In genomic region chrX:159256921-159257421, GRCm38 (mm10) we compare ENCODE assay signal across 8 mouse cellular contexts. TPM values are rescaled to one million over a fixed set of nuclear protein-coding genes. Genes with fewer than 3 reads are reported as not detected.
DNase-seq lines count a peak whose midpoint lies in the region; ATAC-seq and TF ChIP-seq lines count a peak whose summit lies in the region.

No protein-coding gene starts in this region.

- H3K27me3 ChIP-seq in CH12.LX (replicated peaks), result no peaks in the 10 kb centered on the region
- no peaks in the 10 kb centered on the region for H3K27me3 ChIP-seq in forebrain, embryonic 13.5 days
- no peaks in the 10 kb centered on the region for H3K27me3 ChIP-seq in heart, embryonic 16.5 days (ENCODE audit: control insufficient read depth, insufficient read depth, low read length)
- H3K27me3 ChIP-seq in neural tube, embryonic 13.5 days, result no peaks in the 10 kb centered on the region

- no peak for ATAC-seq in forebrain, embryonic 13.5 days
- ATAC-seq in heart, embryonic 16.5 days (replicated peaks; ENCODE audit: extremely low read depth, insufficient read depth, low FRiP score), result no peak
- no peak for ATAC-seq in neural tube, embryonic 13.5 days (ENCODE audit: low read depth)

- TF ChIP-seq CTCF in CH12.LX (conservative IDR thresholded peaks at IDR 0.05 in 1 of 2, IDR thresholded peaks at IDR 0.05 in 1 of 2; ENCODE audit: low read depth in 2 of 2, low read length in 2 of 2), result no peak

- no peak for TF ChIP-seq EP300 in CH12.LX (IDR thresholded peaks at IDR 0.05; ENCODE audit: low read length)

- DNase-seq in CH12.LX (ENCODE audit: extremely low read depth), result peak; percentile 46
- peak; percentile 24 for DNase-seq in kidney, postnatal 14 days
- DNase-seq in lung, adult 18-20 months, result peak; percentile 66 to 75
- peak; percentile 18 to 40 for DNase-seq in thymus, adult 18-20 months

- peak overlapping the region; percentile 82 for H3K4me2 ChIP-seq in CH12.LX (ENCODE audit: insufficient read depth, low read depth, poor library complexity, severe bottlenecking)
- peak overlapping the region; percentile 65 for H3K4me2 ChIP-seq in forebrain, embryonic 13.5 days
- peak overlapping the region; percentile 65 for H3K4me2 ChIP-seq in heart, embryonic 16.5 days (ENCODE audit: low read depth, low read length)
- peak overlapping the region; percentile 68 for H3K4me2 ChIP-seq in neural tube, embryonic 13.5 days

- no peak overlapping the region for H3K27ac ChIP-seq in CH12.LX (ENCODE audit: insufficient read depth, low read depth)
- H3K27ac ChIP-seq in brown adipose tissue, adult 24 weeks (replicated peaks; ENCODE audit: low read depth, low read length), result peak overlapping the region; percentile 80
- no peak overlapping the region for H3K27ac ChIP-seq in forebrain, embryonic 13.5 days
- H3K27ac ChIP-seq in heart, embryonic 16.5 days (ENCODE audit: low read length), result peak overlapping the region; percentile 95
- peak overlapping the region; percentile 92; the same call in 1 of the 2 replicates for H3K27ac ChIP-seq in neural tube, embryonic 13.5 days (replicated peaks)

- 25% methylated on average over 20 of the region's 20 CpGs for WGBS in forebrain, embryonic 13.5 days
- WGBS in heart, embryonic 16.5 days, result 12% methylated on average over 20 of the region's 20 CpGs
- 22% methylated on average over 20 of the region's 20 CpGs for WGBS in neural tube, embryonic 13.5 days

- in situ Hi-C loops in CH12.LX (cut with MboI; ENCODE audit: low pct_ligation_motif_present, low pct_unique_long_range_greater_than_20kb, low sequenced_read_pairs), result loop anchor here (25.0 kb wide), 1 partner anchor 195 kb away; no protein-coding TSS in a partner anchor

- peak overlapping the region; percentile 90 for H3K9ac ChIP-seq in CH12.LX (ENCODE audit: insufficient read depth, low read depth)
- H3K9ac ChIP-seq in forebrain, embryonic 13.5 days, result peak overlapping the region; percentile 78
- H3K9ac ChIP-seq in heart, embryonic 16.5 days (ENCODE audit: low read length), result peak overlapping the region; percentile 85
- H3K9ac ChIP-seq in neural tube, embryonic 13.5 days, result peak overlapping the region; percentile 81

- no peaks in the 10 kb centered on the region for H3K36me3 ChIP-seq in CH12.LX (replicated peaks in 1 of 2; ENCODE audit: control insufficient read depth in 1 of 2, insufficient read depth in 1 of 2, low read length in 1 of 2)
- no peaks in the 10 kb centered on the region for H3K36me3 ChIP-seq in forebrain, embryonic 13.5 days (ENCODE audit: poor library complexity, severe bottlenecking)
- H3K36me3 ChIP-seq in heart, embryonic 16.5 days (ENCODE audit: control insufficient read depth, insufficient read depth), result no peaks in the 10 kb centered on the region
- H3K36me3 ChIP-seq in neural tube, embryonic 13.5 days, result no peaks in the 10 kb centered on the region

- TF ChIP-seq RAD21 in CH12.LX (IDR thresholded peaks at IDR 0.05; ENCODE audit: low read depth, low read length), result no peak

- dilution Hi-C loops in CH12.LX (cut with MboI; ENCODE audit: extremely low pct_ligation_motif_present, extremely low pct_unique_long_range_greater_than_20kb, low sequenced_read_pairs), result no loop called here

- H3K9me3 ChIP-seq in CH12.LX (replicated peaks; ENCODE audit: low read length), result no peaks in the 10 kb centered on the region
- no peaks in the 10 kb centered on the region for H3K9me3 ChIP-seq in forebrain, embryonic 13.5 days (replicated peaks)
- no peaks in the 10 kb centered on the region for H3K9me3 ChIP-seq in heart, embryonic 16.5 days (replicated peaks; ENCODE audit: control insufficient read depth, low read length)
- H3K9me3 ChIP-seq in neural tube, embryonic 13.5 days, result no peaks in the 10 kb centered on the region

- no peak for TF ChIP-seq POLR2A in CH12.LX (IDR thresholded peaks at IDR 0.05; ENCODE audit: low read depth, low read length)

- H3K4me3 ChIP-seq in CH12.LX (replicated peaks in 1 of 3; ENCODE audit: low read depth in 2 of 3, low read length in 2 of 3, poor library complexity in 1 of 3), result peak overlapping the region; percentile 67 to 95 (median 69)
- H3K4me3 ChIP-seq in brown adipose tissue, adult 24 weeks (ENCODE audit: insufficient read depth, low read depth, low read length), result peak overlapping the region; percentile 92
- peak overlapping the region; percentile 63 for H3K4me3 ChIP-seq in forebrain, embryonic 13.5 days
- peak overlapping the region; percentile 80 for H3K4me3 ChIP-seq in heart, embryonic 16.5 days (ENCODE audit: low read length)
- peak overlapping the region; percentile 65 for H3K4me3 ChIP-seq in neural tube, embryonic 13.5 days

- H3K4me1 ChIP-seq in CH12.LX (ENCODE audit: control insufficient read depth in 1 of 2, insufficient read depth in 2 of 2), result peaks cover 2% of the 10 kb centered on the region in 2 experiments; a peak in 1 of 4 replicates
- H3K4me1 ChIP-seq in brown adipose tissue, adult 24 weeks (ENCODE audit: control insufficient read depth, insufficient read depth, insufficient read length, low read length), result no peaks in the 10 kb centered on the region
- no peaks in the 10 kb centered on the region for H3K4me1 ChIP-seq in forebrain, embryonic 13.5 days
- 0 out of 2 replicates have a peak, but pooled peaks cover 2% of the 10 kb centered on the region for H3K4me1 ChIP-seq in heart, embryonic 16.5 days (ENCODE audit: control insufficient read depth, insufficient read depth, low read length)
- H3K4me1 ChIP-seq in neural tube, embryonic 13.5 days (replicated peaks), result peaks cover 5% of the 10 kb centered on the region; the same call in 1 of the 2 replicates

- peaks cover 12% of the 10 kb centered on the region; the same call in 1 of the 2 replicates for H3K79me2 ChIP-seq in CH12.LX (replicated peaks; ENCODE audit: control insufficient read depth, extremely low read depth, insufficient read depth, poor library complexity, severe bottlenecking)

TF ChIP-seq in CH12.LX, 34 proteins besides CTCF, POLR2A, EP300 and RAD21:
- no peak for TF ChIP-seq ZNF384 (IDR thresholded peaks at IDR 0.05; ENCODE audit: low read depth, low read length)
- TF ChIP-seq BHLHE40 (IDR thresholded peaks at IDR 0.05; ENCODE audit: low read depth, low read length), result 0 out of 2 replicates have a peak, but pooled peaks have one; percentile 23

RNA-seq across cellular contexts. Expression of gene Rps6ka3, which starts 46.9 kb away (rescaled TPM):
- total RNA-seq in CH12.LX (2012; rRNA removed) (5.9 and 6.9 TPM in 2 replicates), CH12.LX (2014; rRNA removed) (16.7 and 20.9 TPM in 2 replicates)
- polyA plus RNA-seq in CH12.LX (2012; ENCODE audit: insufficient read length, low read depth), result 13.1 and 13.5 TPM in 2 replicates
- polyA plus RNA-seq in brown adipose tissue, adult 24 weeks (2012; ENCODE audit: insufficient read depth, insufficient read length, missing spikeins), result 37.3 and 39.4 TPM in 2 replicates
- 3.4 and 4.8 TPM in 2 replicates for polyA plus RNA-seq in forebrain, embryonic 13.5 days (2015; fragmentation: Nextera tagmentation; extraction: Ambion mirVana)
- 5.5 and 5.7 TPM in 2 replicates for polyA plus RNA-seq in heart, embryonic 16.5 days (2015; fragmentation: Nextera tagmentation; extraction: Ambion mirVana)
- 3.5 and 4.1 TPM in 2 replicates for polyA plus RNA-seq in neural tube, embryonic 13.5 days (2015; fragmentation: Nextera tagmentation; extraction: Ambion mirVana)

Comparison
In these comparisons a context has a peak if more than half of its experiments do, and no peak if none do; other contexts are left out.
1. H3K27ac ChIP-seq: peak in brown adipose tissue, adult 24 weeks (single experiment), heart, embryonic 16.5 days (single experiment) and neural tube, embryonic 13.5 days (single experiment); none in CH12.LX (single experiment) and forebrain, embryonic 13.5 days (single experiment).
2. Peak in every context shown above with its lines, with median percentiles within 50 percentile points of each other: DNase-seq, H3K4me2 ChIP-seq, H3K4me3 ChIP-seq and H3K9ac ChIP-seq.